Mouse (Mus musculus) forebrain, embryonic 14.5 days (tissue): ENCODE measurements around the gene Gm12794. TPM values are rescaled to one million over a fixed set of nuclear protein-coding genes. Genes with fewer than 3 reads are reported as not detected.
"Not testable (repeated sequence)": the region's sequence is repeated elsewhere in the genome, so short reads cannot be mapped to it uniquely, and the experiment has no call there.

Source experiments
- ATAC-seq: fragments of 200-750 bp; cut with Nextera tagmentation; 2 replicates; pipeline ENCODE4 v1.8.0; 2017; ENCODE audit warnings: mild to moderate bottlenecking, moderate library complexity
- DNase-seq: peaks from one replicate; pipeline ENCODE4 v3.0.0-alpha.2; 2015; ENCODE audit warnings: low spot score
- H3K27ac ChIP-seq: fragments of 300-500 bp; sonication (generic); 2 replicates; pipeline ENCODE4 v1.5.1; 2014; ENCODE audit warnings: low read depth, mild to moderate bottlenecking, control low read depth, low read length, moderate library complexity
- H3K27me3 ChIP-seq: fragments of 300-500 bp; sonication (generic); replicated peaks from 2 replicates; pipeline ENCODE4 v1.6.1; 2014; ENCODE audit warnings: low read length, control low read depth, mixed read lengths; ENCODE audit not compliant: control insufficient read depth, insufficient read depth
- H3K36me3 ChIP-seq: fragments of 300-500 bp; sonication (generic); 2 replicates; pipeline ENCODE4 v1.6.1; 2014; ENCODE audit warnings: low read length, control low read depth; ENCODE audit not compliant: control insufficient read depth, insufficient read depth
- H3K4me1 ChIP-seq: fragments of 300-500 bp; sonication (generic); 2 replicates; pipeline ENCODE4 v1.6.1; 2014; ENCODE audit warnings: antibody characterized with exemption, low read length, control low read depth; ENCODE audit not compliant: control insufficient read depth, insufficient read depth
- H3K4me2 ChIP-seq: fragments of 300-500 bp; sonication (generic); 2 replicates; pipeline ENCODE4 v1.6.1; 2014; ENCODE audit warnings: mild to moderate bottlenecking, control low read depth, low read length
- H3K4me3 ChIP-seq: fragments of 300-500 bp; sonication (generic); 2 replicates; pipeline ENCODE4 v1.5.1; 2014; ENCODE audit warnings: low read depth, low read length, control low read depth
- H3K9ac ChIP-seq: fragments of 300-500 bp; sonication (generic); 2 replicates; pipeline ENCODE4 v1.6.1; 2014; ENCODE audit warnings: mild to moderate bottlenecking, low read length, control low read depth, moderate library complexity
- H3K9me3 ChIP-seq: fragments of 300-500 bp; sonication (generic); replicated peaks from 2 replicates; pipeline ENCODE4 v1.6.1; 2016; ENCODE audit warnings: low read length, control low read depth, mixed read lengths; ENCODE audit not compliant: control insufficient read depth
- WGBS: fragments of 180-500 bp; shearing (Covaris S2); extraction: QIAGEN DNeasy Blood & Tissue Kit; methylation state at CpG from one replicate; pipeline ENCODE4 v1.1.7; 2014; 5-methylcytosine and 5-hydroxymethylcytosine counted together
- polyA plus RNA-seq: library from polyadenylated mRNA; unstranded; fragments of >200 nt; fragmentation: Nextera tagmentation; extraction: Ambion mirVana; gene quantifications from 2 replicates; pipeline ENCODE4 v1.2.1, GENCODE M21; 2014

The Gm12794 gene
- polyA plus RNA-seq: not detected in 2 replicates

DNA sequence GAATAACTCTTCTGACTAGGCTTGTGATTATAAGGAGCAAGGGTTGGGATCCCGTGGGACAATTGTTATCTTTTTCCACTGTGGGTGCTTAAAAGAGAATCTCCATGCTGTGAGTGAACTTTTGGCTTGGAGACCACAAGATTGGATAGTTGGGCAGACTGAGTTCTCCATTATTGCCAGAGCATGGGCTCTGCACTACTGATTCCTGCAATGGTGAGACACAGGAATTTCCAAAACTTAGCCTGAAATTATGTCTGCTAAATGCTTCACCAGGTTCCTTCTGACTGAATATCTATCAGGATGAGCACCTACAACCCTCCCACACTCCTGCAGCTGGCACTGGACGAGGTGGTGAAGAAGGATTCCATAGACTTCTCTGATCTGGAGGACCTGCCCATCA is at the start of gene Gm12794:
TSS of gene Gm12794 (plus strand) at position 301 of the 400 bp plus-strand sequence.
- H3K36me3 ChIP-seq, H3K9ac ChIP-seq, H3K27me3 ChIP-seq, H3K4me3 ChIP-seq, H3K4me1 ChIP-seq, ATAC-seq, H3K27ac ChIP-seq, H3K4me2 ChIP-seq, DNase-seq, H3K9me3 ChIP-seq: not testable (repeated sequence)
- 81% methylated on average over 2 of the region's 2 CpGs for WGBS

DNA sequence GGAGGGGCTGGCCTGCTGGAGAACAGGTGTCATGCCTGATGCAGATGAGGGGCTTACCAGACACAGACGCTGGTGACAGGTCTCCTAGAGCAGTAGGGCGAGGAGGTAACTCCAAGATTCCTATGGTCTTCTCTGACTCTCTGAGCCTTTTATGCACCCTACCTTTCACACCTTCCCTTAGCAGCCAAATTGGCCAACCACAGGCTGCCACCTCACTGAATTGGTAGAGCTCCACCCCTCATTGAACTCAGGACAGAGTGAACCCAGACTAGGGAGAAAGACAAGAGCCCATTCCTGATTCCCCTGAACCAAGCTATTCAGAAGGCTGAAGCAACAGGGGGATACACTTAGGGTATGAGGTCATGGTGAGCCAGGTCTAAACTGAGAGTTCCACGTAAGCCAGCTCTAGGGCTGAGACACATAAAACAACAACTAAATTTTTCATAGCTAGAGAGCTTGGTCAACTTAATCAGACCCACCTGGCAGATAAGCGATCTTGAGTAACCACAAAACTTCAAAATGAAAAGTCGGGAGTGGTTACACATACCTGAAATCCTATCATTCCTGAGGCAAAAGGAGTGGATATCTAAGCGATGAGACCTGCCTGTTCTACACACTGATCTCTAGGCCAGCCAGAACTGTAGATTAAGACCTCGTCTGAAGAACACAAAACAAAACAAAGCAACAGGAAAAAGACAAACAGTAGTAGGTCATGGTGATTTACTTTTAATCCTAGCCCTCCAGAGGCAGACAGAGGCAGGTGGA is 46.4 kb upstream of the Gm12794 start, which contains the start of gene C130073F10Rik:
TSS of gene C130073F10Rik (minus strand) at position 134 of the 765 bp plus-strand sequence.
- no peaks in the 10 kb centered on the region for H3K27me3 ChIP-seq
- no peaks in the 10 kb centered on the region for H3K9me3 ChIP-seq
- no peak within 1 kb of the TSS for H3K4me3 ChIP-seq
- WGBS: 92% methylated on average over 7 of the region's 7 CpGs
- no peaks in the 10 kb centered on the region for H3K36me3 ChIP-seq
- no peaks in the 10 kb centered on the region for H3K4me1 ChIP-seq
- H3K9ac ChIP-seq: no peak within 1 kb of the TSS
- DNase-seq (no peak), ATAC-seq (no peak)
- no peak within 1 kb of the TSS for H3K4me2 ChIP-seq
- no peak within 1 kb of the TSS for H3K27ac ChIP-seq

DNA sequence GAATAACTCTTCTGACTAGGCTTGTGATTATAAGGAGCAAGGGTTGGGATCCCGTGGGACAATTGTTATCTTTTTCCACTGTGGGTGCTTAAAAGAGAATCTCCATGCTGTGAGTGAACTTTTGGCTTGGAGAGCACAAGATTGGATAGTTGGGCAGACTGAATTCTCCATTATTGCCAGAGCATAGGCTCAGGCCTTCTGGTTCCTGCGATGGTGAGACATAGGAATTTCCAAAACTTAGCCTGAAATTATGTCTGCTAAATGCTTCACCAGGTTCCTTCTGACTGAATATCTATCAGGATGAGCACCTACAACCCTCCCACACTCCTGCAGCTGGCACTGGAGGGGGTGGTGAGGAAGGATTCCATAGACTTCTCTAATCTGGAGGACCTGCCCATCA is 31.4 kb upstream of the Gm12794 start, which contains the start of gene Gm12800:
TSS of gene Gm12800 (plus strand) at position 301 of the 400 bp plus-strand sequence.
- H3K27ac ChIP-seq, H3K36me3 ChIP-seq, H3K4me1 ChIP-seq, ATAC-seq, DNase-seq, H3K27me3 ChIP-seq, H3K9me3 ChIP-seq, H3K9ac ChIP-seq, H3K4me2 ChIP-seq, H3K4me3 ChIP-seq: not testable (repeated sequence)
- 96% methylated on average over 1 of the region's 2 CpGs for WGBS

DNA sequence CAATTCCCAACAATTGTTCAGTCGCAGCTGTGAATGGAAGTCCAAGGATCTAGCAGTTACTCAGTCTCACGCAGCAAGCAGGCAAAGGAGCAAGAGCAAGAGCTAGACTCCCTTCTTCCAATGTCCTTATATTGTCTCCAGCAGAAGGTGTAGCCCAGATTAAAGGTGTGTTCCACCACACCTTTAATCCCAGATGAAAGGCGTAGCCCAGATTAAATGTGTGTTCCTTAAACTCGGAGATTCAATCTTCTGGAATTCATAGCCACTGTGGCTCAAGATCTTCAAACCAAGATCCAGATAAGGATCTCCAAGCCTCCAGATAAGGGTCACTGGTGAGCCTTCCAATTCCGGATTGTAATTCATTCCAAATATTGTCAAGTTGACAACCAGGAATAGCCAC is 40.7 kb downstream of the Gm12794 start, which contains the start of gene Gm12790:
TSS of gene Gm12790 (minus strand) at position 101 of the 400 bp plus-strand sequence.
- ATAC-seq, H3K9me3 ChIP-seq, DNase-seq, H3K4me2 ChIP-seq, H3K27ac ChIP-seq, H3K4me3 ChIP-seq, H3K27me3 ChIP-seq, H3K9ac ChIP-seq, H3K4me1 ChIP-seq, H3K36me3 ChIP-seq: not testable (repeated sequence)
- 100% methylated on average over 1 of the region's 5 CpGs for WGBS

DNA sequence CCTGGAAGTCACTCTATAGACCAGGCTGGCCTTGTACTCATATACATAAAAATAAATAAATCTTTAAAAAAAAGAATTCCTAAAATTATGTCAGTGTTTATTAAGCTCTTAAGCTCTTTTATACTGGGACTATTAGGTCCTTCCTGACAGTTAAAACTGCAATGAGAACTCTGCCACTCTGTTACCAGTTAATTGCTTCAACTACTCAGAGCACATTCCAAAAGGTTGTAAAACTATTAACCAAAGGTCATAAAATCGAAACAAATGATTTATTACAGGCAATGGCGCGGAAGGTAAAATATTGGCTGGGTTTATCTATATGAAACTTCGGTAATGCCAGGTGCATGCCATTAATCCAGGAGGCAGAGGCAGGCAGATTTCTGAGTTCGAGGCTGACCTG is 45.5 kb downstream of the Gm12794 start:
- Histone ChIP-seq H3K36me3 (no peaks in the 10 kb centered on the region), H3K9ac (no peak overlapping the region), H3K27ac (no peak overlapping the region), H3K4me1 (no peaks in the 10 kb centered on the region), H3K9me3 (no peaks in the 10 kb centered on the region), H3K27me3 (no peaks in the 10 kb centered on the region), H3K4me2 (no peak overlapping the region), H3K4me3 (no peak overlapping the region)
- DNase-seq: no peak
- no peak for ATAC-seq
- WGBS: 90% methylated on average over 5 of the region's 5 CpGs

DNA sequence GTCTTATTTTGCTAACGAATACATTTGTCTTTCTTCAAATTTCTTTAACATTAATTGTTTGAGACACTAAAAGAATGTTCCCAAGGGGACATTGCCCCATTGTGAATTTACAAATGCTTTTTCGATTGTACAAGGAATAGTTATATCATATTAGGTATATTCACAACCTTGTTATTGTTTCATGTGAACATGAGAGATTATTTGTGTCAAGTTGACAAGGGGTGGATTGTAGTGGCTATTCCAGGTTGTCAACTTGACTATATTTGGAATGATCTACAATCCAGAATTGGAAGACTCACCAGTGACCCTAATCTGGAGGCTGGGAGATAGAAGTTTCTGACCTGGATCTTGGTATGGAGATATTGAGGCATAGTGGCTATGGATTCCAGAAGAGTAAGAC is 46.1 kb downstream of the Gm12794 start, which contains the start of gene Gm12789:
TSS of gene Gm12789 (plus strand) at position 301 of the 400 bp plus-strand sequence.
- not testable (repeated sequence) for ATAC-seq, H3K9me3 ChIP-seq, H3K4me3 ChIP-seq, H3K36me3 ChIP-seq, H3K27ac ChIP-seq, H3K27me3 ChIP-seq, H3K4me2 ChIP-seq, DNase-seq, H3K4me1 ChIP-seq, H3K9ac ChIP-seq
- 89% methylated on average over 2 of the region's 2 CpGs for WGBS

Other genes starting within 250 kb of the Gm12794 start
- 3.6 and 5.3 TPM in 2 replicates for gene Lepr, start 223.0 kb upstream of the Gm12794 start, polyA plus RNA-seq
- gene B020004J07Rik, start 96.4 kb upstream of the Gm12794 start, polyA plus RNA-seq: not detected in 2 replicates
- not detected in 2 replicates for gene C130073F10Rik, start 46.6 kb upstream of the Gm12794 start, polyA plus RNA-seq
- gene Gm12800, start 31.3 kb upstream of the Gm12794 start, polyA plus RNA-seq: not detected in 2 replicates
- not detected in 2 replicates for gene Gm12790, start 40.6 kb downstream of the Gm12794 start, polyA plus RNA-seq
- not detected in 2 replicates for gene Gm12789, start 46.2 kb downstream of the Gm12794 start, polyA plus RNA-seq
- 30.8 and 36.2 TPM in 2 replicates for gene Pde4b, start 147.1 kb downstream of the Gm12794 start, polyA plus RNA-seq